Mouse (Mus musculus) embryonic facial prominence, embryonic 10.5 days (tissue): ENCODE data around the gene Actr6. TPM values are rescaled to one million over a fixed set of nuclear protein-coding genes. Genes with fewer than 3 reads are reported as not detected.
"Not testable (repeated sequence)": the region's sequence is repeated elsewhere in the genome, so short reads cannot be mapped to it uniquely, and the experiment has no call there.

ENCODE experiments used
- DNase-seq: peaks from one replicate; pipeline ENCODE4 v3.0.0-alpha.2; 2017; ENCODE audit warnings: low spot score
- H3K27ac ChIP-seq: fragments of 300-500 bp; sonication (generic); replicated peaks from 2 replicates; pipeline ENCODE4 v1.5.1; 2016; ENCODE audit warnings: mild to moderate bottlenecking
- H3K27me3 ChIP-seq: fragments of 300-500 bp; sonication (generic); replicated peaks from 2 replicates; pipeline ENCODE4 v1.6.1; 2016; ENCODE audit warnings: low read depth, mild to moderate bottlenecking; ENCODE audit not compliant: poor library complexity, severe bottlenecking
- H3K36me3 ChIP-seq: fragments of 300-500 bp; sonication (generic); replicated peaks from 2 replicates; pipeline ENCODE4 v1.6.1; 2016; ENCODE audit warnings: mild to moderate bottlenecking, moderate library complexity
- H3K4me1 ChIP-seq: fragments of 300-500 bp; sonication (generic); 2 replicates; pipeline ENCODE4 v1.6.1; 2016
- H3K4me3 ChIP-seq: fragments of 300-500 bp; sonication (generic); 2 replicates; pipeline ENCODE4 v1.5.1; 2016; ENCODE audit warnings: mild to moderate bottlenecking, moderate library complexity
- H3K9me3 ChIP-seq: fragments of 300-500 bp; sonication (generic); 2 replicates; pipeline ENCODE4 v1.6.1; 2016; ENCODE audit warnings: mild to moderate bottlenecking
- WGBS: fragments of 180-500 bp; shearing (Covaris S2); methylation state at CpG from one replicate; pipeline ENCODE4 v1.1.7; 2016; 5-methylcytosine and 5-hydroxymethylcytosine counted together
- polyA plus RNA-seq: library from polyadenylated mRNA; unstranded; fragments of >200 nt; fragmentation: Nextera tagmentation; extraction: Ambion mirVana; gene quantifications from 2 replicates; pipeline ENCODE4 v1.2.1, GENCODE M21; 2016

Actr6 gene
- polyA plus RNA-seq, 1 experiment from 2014 or later, result 35.7 TPM

GRCm38 (mm10) chr10:89686139-89686808 lies 45.8 kb downstream of the Actr6 start, which contains the start of gene Scyl2:
Gene Scyl2 (minus strand): TSS chr10:89686285.
- peaks cover 9% of the 10 kb centered on the region for H3K36me3 ChIP-seq

GRCm38 (mm10) chr10:89685391-89686138 lies 46.5 kb downstream of the Actr6 start:
- no peaks in the 10 kb centered on the region for H3K9me3 ChIP-seq
- peaks cover 12% of the 10 kb centered on the region for H3K4me1 ChIP-seq
- H3K27ac ChIP-seq, result peak overlapping the region; percentile 94
- WGBS, result 2% methylated on average over 51 of the region's 51 CpGs
- no peak for DNase-seq
- no peaks in the 10 kb centered on the region for H3K27me3 ChIP-seq
- peaks cover 9% of the 10 kb centered on the region for H3K36me3 ChIP-seq
- peak overlapping the region; percentile 89 for H3K4me3 ChIP-seq

More at GRCm38 (mm10) chr10:89686139-89686808, 45.8 kb downstream of the Actr6 start, which contains the start of gene Scyl2:
- H3K4me3 ChIP-seq, result peak within 1 kb of the TSS; percentile 89
- 5% methylated on average over 31 of the region's 31 CpGs for WGBS
- no peaks in the 10 kb centered on the region for H3K27me3 ChIP-seq
- H3K27ac ChIP-seq, result peak within 1 kb of the TSS; percentile 94
- no peaks in the 10 kb centered on the region for H3K9me3 ChIP-seq
- peak; percentile 94 for DNase-seq
- H3K4me1 ChIP-seq, result peaks cover 12% of the 10 kb centered on the region

- Histone ChIP-seq H3K4me3 (no peak overlapping the region), H3K27ac (no peak overlapping the region), H3K27me3 (no peaks in the 10 kb centered on the region), H3K36me3 (peaks cover 13% of the 10 kb centered on the region), H3K9me3 (no peaks in the 10 kb centered on the region), H3K4me1 (peaks cover 12% of the 10 kb centered on the region)
- no peak for DNase-seq
- WGBS, result 82% methylated on average over 10 of the region's 10 CpGs
These were observed 49.1 kb downstream of the Actr6 start for GRCm38 (mm10) chr10:89682961-89683360.

GRCm38 (mm10) chr10:89682157-89682556 lies 49.9 kb downstream of the Actr6 start:
- peaks cover 12% of the 10 kb centered on the region for H3K4me1 ChIP-seq
- no peaks in the 10 kb centered on the region for H3K27me3 ChIP-seq
- 89% methylated on average over 1 of the region's 1 CpGs for WGBS
- H3K36me3 ChIP-seq, result peaks cover 15% of the 10 kb centered on the region
- H3K9me3 ChIP-seq, result no peaks in the 10 kb centered on the region
- H3K27ac ChIP-seq, result no peak overlapping the region
- no peak overlapping the region for H3K4me3 ChIP-seq
- no peak for DNase-seq

- 93% methylated on average over 4 of the region's 4 CpGs for WGBS
These were observed 50.4 kb downstream of the Actr6 start for GRCm38 (mm10) chr10:89681706-89682105.

GRCm38 (mm10) chr10:89680517-89680916 lies 51.6 kb downstream of the Actr6 start:
- WGBS, result 84% methylated on average over 3 of the region's 3 CpGs
- H3K27me3 ChIP-seq, result no peaks in the 10 kb centered on the region
- no peak for DNase-seq
- peaks cover 8% of the 10 kb centered on the region for H3K4me1 ChIP-seq
- H3K27ac ChIP-seq, result no peak overlapping the region
- H3K36me3 ChIP-seq, result peaks cover 15% of the 10 kb centered on the region
- no peak overlapping the region for H3K4me3 ChIP-seq
- no peaks in the 10 kb centered on the region for H3K9me3 ChIP-seq

More at GRCm38 (mm10) chr10:89681706-89682105, 50.4 kb downstream of the Actr6 start:
- Histone ChIP-seq H3K27me3 (no peaks in the 10 kb centered on the region), H3K9me3 (no peaks in the 10 kb centered on the region), H3K36me3 (peaks cover 15% of the 10 kb centered on the region), H3K27ac (no peak overlapping the region), H3K4me3 (no peak overlapping the region), H3K4me1 (peaks cover 12% of the 10 kb centered on the region)
- no peak for DNase-seq

GRCm38 (mm10) chr10:89679448-89679847 lies 52.6 kb downstream of the Actr6 start:
- Histone ChIP-seq H3K27me3 (no peaks in the 10 kb centered on the region), H3K27ac (no peak overlapping the region), H3K9me3 (no peaks in the 10 kb centered on the region), H3K4me3 (no peak overlapping the region), H3K36me3 (peaks cover 15% of the 10 kb centered on the region), H3K4me1 (no peaks in the 10 kb centered on the region)
- no peak for DNase-seq
- 91% methylated on average over 1 of the region's 1 CpGs for WGBS

GRCm38 (mm10) chr10:89678054-89678453 lies 54.0 kb downstream of the Actr6 start:
- 0 out of 2 replicates have a peak, but pooled peaks cover under 1% of the 10 kb centered on the region for H3K4me1 ChIP-seq
- 91% methylated on average over 4 of the region's 4 CpGs for WGBS
- H3K27ac ChIP-seq, result no peak overlapping the region
- H3K4me3 ChIP-seq, result no peak overlapping the region
- DNase-seq, result no peak
- no peaks in the 10 kb centered on the region for H3K27me3 ChIP-seq
- H3K36me3 ChIP-seq, result peaks cover 9% of the 10 kb centered on the region
- H3K9me3 ChIP-seq, result no peaks in the 10 kb centered on the region

GRCm38 (mm10) chr10:89676609-89677008 lies 55.5 kb downstream of the Actr6 start:
- 79% methylated on average over 4 of the region's 4 CpGs for WGBS
- 0 out of 2 replicates have a peak, but pooled peaks cover 4% of the 10 kb centered on the region for H3K4me1 ChIP-seq
- no peaks in the 10 kb centered on the region for H3K9me3 ChIP-seq
- no peak overlapping the region for H3K27ac ChIP-seq
- no peaks in the 10 kb centered on the region for H3K27me3 ChIP-seq
- peaks cover 6% of the 10 kb centered on the region; the same call in 1 of the 2 replicates for H3K36me3 ChIP-seq
- DNase-seq, result no peak
- H3K4me3 ChIP-seq, result no peak overlapping the region

- not testable (repeated sequence) for DNase-seq, H3K9me3 ChIP-seq, H3K4me3 ChIP-seq, H3K27ac ChIP-seq, H3K36me3 ChIP-seq, H3K4me1 ChIP-seq, H3K27me3 ChIP-seq
- WGBS, result 95% methylated on average over 5 of the region's 5 CpGs
These were observed 61.7 kb downstream of the Actr6 start for GRCm38 (mm10) chr10:89670371-89670770.

- no peak overlapping the region for H3K27ac ChIP-seq
- H3K27me3 ChIP-seq, result no peaks in the 10 kb centered on the region
- no peak overlapping the region for H3K4me3 ChIP-seq
- no peak for DNase-seq
- H3K9me3 ChIP-seq, result no peaks in the 10 kb centered on the region
- WGBS, result 90% methylated on average over 7 of the region's 7 CpGs
- no peaks in the 10 kb centered on the region for H3K4me1 ChIP-seq
- peaks cover 21% of the 10 kb centered on the region for H3K36me3 ChIP-seq
These were observed 64.5 kb downstream of the Actr6 start for GRCm38 (mm10) chr10:89667571-89667970.

- H3K4me1 ChIP-seq, result no peaks in the 10 kb centered on the region
- no peak overlapping the region for H3K27ac ChIP-seq
- H3K36me3 ChIP-seq, result peaks cover 33% of the 10 kb centered on the region
- 94% methylated on average over 9 of the region's 9 CpGs for whole genome bisulfite sequencing
- no peaks in the 10 kb centered on the region for H3K27me3 ChIP-seq
- no peak overlapping the region for H3K4me3 ChIP-seq
- DNase-seq, result no peak
- H3K9me3 ChIP-seq, result no peaks in the 10 kb centered on the region
These were observed 66.4 kb downstream of the Actr6 start for GRCm38 (mm10) chr10:89665679-89666078.
